Mouse (Mus musculus) left cerebral cortex, adult 9 months (tissue): ENCODE data around the gene Polr3g.
"Not testable (repeated sequence)": the region's sequence is repeated elsewhere in the genome, so short reads cannot be mapped to it uniquely, and the experiment has no call there.

Experiments used
- DNase-seq, 2 experiments: peaks; one replicate each; pipeline ENCODE4 v3.0.0; 2022; ENCODE audit warnings: low spot score in 2 of 2

Gene Polr3g

GRCm38 (mm10) chr13:81689587-81689986 is 21.2 kb downstream of the Polr3g start:
- no peak for DNase-seq

GRCm38 (mm10) chr13:81684884-81685283 is 25.9 kb downstream of the Polr3g start:
- DNase-seq = no peak

GRCm38 (mm10) chr13:81684258-81684657 is 26.6 kb downstream of the Polr3g start:
- no peak for DNase-seq

- no peak for DNase-seq
Observed at GRCm38 (mm10) chr13:81683107-81683506, 27.7 kb downstream of the Polr3g start.

GRCm38 (mm10) chr13:81675333-81675732 is 35.5 kb downstream of the Polr3g start:
- DNase-seq = no peak

GRCm38 (mm10) chr13:81667713-81668112 is 43.1 kb downstream of the Polr3g start:
- no peak for DNase-seq

GRCm38 (mm10) chr13:81664331-81664698 is 46.5 kb downstream of the Polr3g start:
- DNase-seq = no peak

- no peak for DNase-seq
Observed at GRCm38 (mm10) chr13:81663566-81664330, 47.1 kb downstream of the Polr3g start.

- DNase-seq = no peak
Observed at GRCm38 (mm10) chr13:81658053-81658752, 52.6 kb downstream of the Polr3g start.

- DNase-seq = peak; percentile 71 to 88
Observed at GRCm38 (mm10) chr13:81657351-81658052, 53.3 kb downstream of the Polr3g start, which contains the start of gene Lysmd3. TSS of gene Lysmd3 (plus strand) at chr13:81657663.

- no peak for DNase-seq
Observed at GRCm38 (mm10) chr13:81657008-81657350, 53.8 kb downstream of the Polr3g start.

GRCm38 (mm10) chr13:81656091-81656850 is 54.5 kb downstream of the Polr3g start:
- DNase-seq = no peak

- not testable (repeated sequence) for DNase-seq
Observed at GRCm38 (mm10) chr13:81650382-81650781, 60.4 kb downstream of the Polr3g start.

GRCm38 (mm10) chr13:81646348-81646747 is 64.5 kb downstream of the Polr3g start:
- no peak for DNase-seq

- DNase-seq = no peak
Observed at GRCm38 (mm10) chr13:81644047-81644565, 66.7 kb downstream of the Polr3g start.

- DNase-seq = no peak
Observed at GRCm38 (mm10) chr13:81642491-81643149, 68.2 kb downstream of the Polr3g start.

GRCm38 (mm10) chr13:81641289-81642045 is 69.3 kb downstream of the Polr3g start:
- peak in 1 of 2 experiments; percentile 42 for DNase-seq

GRCm38 (mm10) chr13:81640881-81641280 is 69.9 kb downstream of the Polr3g start:
- no peak for DNase-seq

GRCm38 (mm10) chr13:81639624-81640023 is 71.2 kb downstream of the Polr3g start:
- DNase-seq = no peak

- peak in 1 of 2 experiments; percentile 13 for DNase-seq
Observed at GRCm38 (mm10) chr13:81632720-81633415, 77.9 kb downstream of the Polr3g start, which contains the start of gene Adgrv1. TSS of gene Adgrv1 (minus strand) at chr13:81633154.
